In genomic region chr11:121686674-121687073, GRCm38 (mm10) we compare ENCODE assay signal across 13 mouse cellular contexts. TPM values are rescaled to one million over a fixed set of nuclear protein-coding genes. Genes with fewer than 3 reads are reported as not detected.
DNase-seq lines count a peak whose midpoint lies in the region; ATAC-seq and TF ChIP-seq lines count a peak whose summit lies in the region.
"Had no signal": no experiment of that assay in that cellular context is flagged by ENCODE, and none has a peak within 500 bp of the region (broad histone marks: within the 10 kb centered on the region; RNA-seq: fewer than 3 reads in every experiment).

No protein-coding gene starts in this region.

- ATAC-seq in kidney, postnatal 0 days (replicated peaks; ENCODE audit: low FRiP score, low read depth) = no peak; the same call in 1 of the 2 replicates
- ATAC-seq in megakaryocyte-erythroid progenitor cell, adult 5-6 weeks (replicated peaks; ENCODE audit: low FRiP score, low TSS enrichment, poor library complexity, severe bottlenecking) = no peak
- ATAC-seq in forebrain, embryonic 11.5 days (replicated peaks; ENCODE audit: low FRiP score) = no peak

- no peaks in the 10 kb centered on the region for H3K27me3 ChIP-seq in heart, embryonic 10.5 days (ENCODE audit: insufficient read depth, poor library complexity, severe bottlenecking)
- H3K27me3 ChIP-seq in kidney, postnatal 0 days (ENCODE audit: insufficient read depth, low read length) = no peaks in the 10 kb centered on the region
- H3K27me3 ChIP-seq in forebrain, embryonic 11.5 days (ENCODE audit: control insufficient read depth, insufficient read depth, low read length) = no peaks in the 10 kb centered on the region
- H3K27me3 ChIP-seq: forebrain, embryonic 12.5 days; midbrain, embryonic 12.5 days had no signal

- H3K9me3 ChIP-seq in heart, embryonic 10.5 days = no peaks in the 10 kb centered on the region
- H3K9me3 ChIP-seq in kidney, postnatal 0 days (replicated peaks; ENCODE audit: low read length) = no peaks in the 10 kb centered on the region
- no peaks in the 10 kb centered on the region for H3K9me3 ChIP-seq in forebrain, embryonic 11.5 days (ENCODE audit: control insufficient read depth, low read length)
- H3K9me3 ChIP-seq: forebrain, embryonic 12.5 days; midbrain, embryonic 12.5 days had no signal

- H3K36me3 ChIP-seq in heart, embryonic 10.5 days = no peaks in the 10 kb centered on the region
- no peaks in the 10 kb centered on the region for H3K36me3 ChIP-seq in kidney, postnatal 0 days (ENCODE audit: insufficient read depth, low read length)
- H3K36me3 ChIP-seq in forebrain, embryonic 11.5 days (ENCODE audit: control insufficient read depth, insufficient read depth, low read length) = no peaks in the 10 kb centered on the region
- H3K36me3 ChIP-seq: forebrain, embryonic 12.5 days; midbrain, embryonic 12.5 days had no signal

- no peak overlapping the region for H3K27ac ChIP-seq in heart, embryonic 10.5 days
- H3K27ac ChIP-seq in kidney, postnatal 0 days = peak overlapping the region; percentile 78
- H3K27ac ChIP-seq in forebrain, embryonic 11.5 days (ENCODE audit: low read depth, low read length) = no peak overlapping the region
- H3K27ac ChIP-seq: forebrain, embryonic 12.5 days; layer of hippocampus, adult 2 months; midbrain, embryonic 12.5 days had no signal

- WGBS in heart, embryonic 10.5 days = 68% methylated on average over 5 of the region's 5 CpGs
- WGBS in kidney, postnatal 0 days = 39% methylated on average over 5 of the region's 5 CpGs
- 84% methylated on average over 5 of the region's 5 CpGs for WGBS in forebrain, embryonic 11.5 days

- H3K4me3 ChIP-seq in heart, embryonic 10.5 days = no peak overlapping the region
- no peak overlapping the region for H3K4me3 ChIP-seq in kidney, postnatal 0 days (replicated peaks; ENCODE audit: low read depth, low read length)
- no peak overlapping the region for H3K4me3 ChIP-seq in forebrain, embryonic 11.5 days (ENCODE audit: low read depth, low read length)
- H3K4me3 ChIP-seq: forebrain, embryonic 12.5 days; layer of hippocampus, adult 2 months; midbrain, embryonic 12.5 days had no signal

- no peak for TF ChIP-seq CTCF in kidney, postnatal 0 days (IDR thresholded peaks at IDR 0.05; ENCODE audit: low read depth)

- peaks cover 4% of the 10 kb centered on the region; the same call in 1 of the 2 replicates for H3K4me1 ChIP-seq in heart, embryonic 10.5 days
- H3K4me1 ChIP-seq in kidney, postnatal 0 days (replicated peaks; ENCODE audit: insufficient read depth, low read length) = peaks cover 19% of the 10 kb centered on the region; the same call in 1 of the 2 replicates
- H3K4me1 ChIP-seq in forebrain, embryonic 11.5 days (replicated peaks; ENCODE audit: control insufficient read depth, insufficient read depth, low read length) = no peaks in the 10 kb centered on the region
- H3K4me1 ChIP-seq: forebrain, embryonic 12.5 days; midbrain, embryonic 12.5 days had no signal

- H3K9ac ChIP-seq in kidney, postnatal 0 days (ENCODE audit: low read depth, low read length) = no peak overlapping the region
- no peak overlapping the region for H3K9ac ChIP-seq in forebrain, embryonic 11.5 days (ENCODE audit: low read length)
- H3K9ac ChIP-seq: forebrain, embryonic 12.5 days; midbrain, embryonic 12.5 days had no signal

- peak; percentile 55 to 80 for DNase-seq in heart, adult 18-20 months
- no peak for DNase-seq in heart, embryonic 10.5 days (ENCODE audit: low spot score)
- DNase-seq in adipocyte (ENCODE audit: low spot score) = peak; percentile 67
- peak; percentile 66 to 79 for DNase-seq in heart, adult 9 months (ENCODE audit: low spot score in 2 of 2)
- peak; percentile 76 for DNase-seq in kidney, postnatal 0 days (ENCODE audit: low spot score)
- DNase-seq in retina, embryonic 14.5 days (ENCODE audit: low spot score) = no peak
- DNase-seq in forebrain, embryonic 11.5 days (ENCODE audit: low spot score) = no peak
- DNase-seq: cerebellum, adult 9-11 months; thymus, adult 2 months had no signal

- H3K4me2 ChIP-seq in kidney, postnatal 0 days (ENCODE audit: low read length) = no peak overlapping the region
- H3K4me2 ChIP-seq in forebrain, embryonic 11.5 days (ENCODE audit: low read depth, low read length, severe bottlenecking) = no peak overlapping the region
- H3K4me2 ChIP-seq: forebrain, embryonic 12.5 days; midbrain, embryonic 12.5 days had no signal

RNA-seq across cellular contexts. Expression of gene B3gntl1, which starts 13.7 kb away (rescaled TPM):
- 1 to 10 TPM; 3.9 to 4.5 TPM for total RNA-seq in heart, adult 18-20 months (2021)
- polyA plus RNA-seq in heart, embryonic 10.5 days (2016; fragmentation: Nextera tagmentation; extraction: Ambion mirVana) = 7.4 and 9.7 TPM in 2 replicates
- 5.2 and 5.3 TPM in 2 replicates for polyA plus RNA-seq in kidney, postnatal 0 days (2015; fragmentation: Nextera tagmentation; extraction: Ambion mirVana)
- total RNA-seq in megakaryocyte-erythroid progenitor cell, adult 5-6 weeks (2014; fragmentation: Nextera tagmentation) = 7.4 and 11.1 TPM in 2 replicates
- 8.2 and 8.8 TPM in 2 replicates for total RNA-seq in megakaryocyte-erythroid progenitor cell, adult 5-6 weeks (2017)
- 7.4 and 7.6 TPM in 2 replicates for polyA plus RNA-seq in forebrain, embryonic 11.5 days (2014; fragmentation: Nextera tagmentation; extraction: Ambion mirVana)

RNA-seq across cellular contexts. Expression of gene Metrnl, which starts 14.7 kb away (rescaled TPM):
- total RNA-seq in heart, adult 18-20 months (2021) = 10 to 100 TPM; 14.9 to 19.8 TPM
- 6.3 and 6.4 TPM in 2 replicates for polyA plus RNA-seq in heart, embryonic 10.5 days (2016; fragmentation: Nextera tagmentation; extraction: Ambion mirVana)
- polyA plus RNA-seq in kidney, postnatal 0 days (2015; fragmentation: Nextera tagmentation; extraction: Ambion mirVana) = 29.3 and 35.4 TPM in 2 replicates
- not detected in 2 replicates for total RNA-seq in megakaryocyte-erythroid progenitor cell, adult 5-6 weeks (2014; fragmentation: Nextera tagmentation)
- 1.6 TPM in 1 of 2 replicates, not detected in the other for total RNA-seq in megakaryocyte-erythroid progenitor cell, adult 5-6 weeks (2017)
- polyA plus RNA-seq in forebrain, embryonic 11.5 days (2014; fragmentation: Nextera tagmentation; extraction: Ambion mirVana) = 4.8 and 6.4 TPM in 2 replicates

Comparison
In these comparisons a context has a peak if more than half of its experiments do, and no peak if none do; other contexts are left out.
1. DNase-seq: peak in heart, adult 18-20 months (2 of 2), adipocyte (single experiment), heart, adult 9 months (2 of 2) and kidney, postnatal 0 days (single experiment); none in heart, embryonic 10.5 days (single experiment), retina, embryonic 14.5 days (single experiment) and forebrain, embryonic 11.5 days (single experiment).